Mouse (Mus musculus): ENCODE measurements around the gene Ctdspl. TPM values are rescaled to one million over a fixed set of nuclear protein-coding genes. Genes with fewer than 3 reads are reported as not detected.

Gene Ctdspl
- polyA plus RNA-seq, 1 experiment from 2014 or later: 27.8 TPM

- H3K9ac ChIP-seq (replicated peaks; ENCODE audit: low read depth): no peak overlapping the region
- 0 out of 2 replicates have a peak overlapping the region, but pooled peaks have one; percentile 11 for H3K4me2 ChIP-seq (replicated peaks; ENCODE audit: low read depth, low read length)
- H3K27me3 ChIP-seq (replicated peaks; ENCODE audit: insufficient read depth, low read length): no peaks in the 10 kb centered on the region
- TF ChIP-seq EP300 (IDR thresholded peaks at IDR 0.05) (no peak), CTCF (IDR thresholded peaks at IDR 0.05) (no peak)
- 35% methylated on average over 9 of the region's 9 CpGs for WGBS
- no peak overlapping the region for H3K4me3 ChIP-seq (ENCODE audit: low read depth, low read length)
- peaks cover 37% of the 10 kb centered on the region for H3K4me1 ChIP-seq (ENCODE audit: insufficient read depth, low read depth, low read length)
- no peaks in the 10 kb centered on the region for H3K36me3 ChIP-seq (ENCODE audit: insufficient read depth, low read length)
- peak overlapping the region; percentile 88 for H3K27ac ChIP-seq (ENCODE audit: low read length)
- H3K9me3 ChIP-seq (ENCODE audit: low read length): no peaks in the 10 kb centered on the region
- DNase-seq (ENCODE audit: low spot score) (peak; percentile 29), ATAC-seq (no peak; the same call in none of the 2 replicates)
Observed at GRCm38 (mm10) chr9:118975758-118976157, 49.5 kb downstream of the Ctdspl start.

- Histone ChIP-seq H3K4me2 (replicated peaks; ENCODE audit: low read depth, low read length) (no peak overlapping the region), H3K27me3 (replicated peaks; ENCODE audit: insufficient read depth, low read length) (no peaks in the 10 kb centered on the region), H3K4me3 (ENCODE audit: low read depth, low read length) (no peak overlapping the region), H3K36me3 (ENCODE audit: insufficient read depth, low read length) (no peaks in the 10 kb centered on the region), H3K9me3 (ENCODE audit: low read length) (no peaks in the 10 kb centered on the region), H3K27ac (ENCODE audit: low read length) (peak overlapping the region; percentile 88), H3K9ac (replicated peaks; ENCODE audit: low read depth) (no peak overlapping the region), H3K4me1 (ENCODE audit: insufficient read depth, low read depth, low read length) (peaks cover 38% of the 10 kb centered on the region)
- no peak for ATAC-seq
- 68% methylated on average over 7 of the region's 7 CpGs for WGBS
- no peak for DNase-seq (ENCODE audit: low spot score)
- TF ChIP-seq CTCF (IDR thresholded peaks at IDR 0.05): no peak
- TF ChIP-seq EP300 (IDR thresholded peaks at IDR 0.05): no peak
Observed at GRCm38 (mm10) chr9:118976561-118976960, 50.3 kb downstream of the Ctdspl start.

- Histone ChIP-seq H3K27me3 (replicated peaks; ENCODE audit: insufficient read depth, low read length) (no peaks in the 10 kb centered on the region), H3K9me3 (ENCODE audit: low read length) (no peaks in the 10 kb centered on the region), H3K4me3 (ENCODE audit: low read depth, low read length) (no peak overlapping the region), H3K27ac (ENCODE audit: low read length) (no peak overlapping the region), H3K9ac (replicated peaks; ENCODE audit: low read depth) (no peak overlapping the region), H3K4me1 (ENCODE audit: insufficient read depth, low read depth, low read length) (peaks cover 38% of the 10 kb centered on the region), H3K4me2 (replicated peaks; ENCODE audit: low read depth, low read length) (no peak overlapping the region), H3K36me3 (ENCODE audit: insufficient read depth, low read length) (no peaks in the 10 kb centered on the region)
- ATAC-seq (no peak), DNase-seq (ENCODE audit: low spot score) (no peak)
- 98% methylated on average over 7 of the region's 7 CpGs for WGBS
- TF ChIP-seq CTCF (IDR thresholded peaks at IDR 0.05): no peak
- TF ChIP-seq EP300 (IDR thresholded peaks at IDR 0.05): no peak
Observed at GRCm38 (mm10) chr9:118977425-118977824, 51.2 kb downstream of the Ctdspl start.

- peaks cover 28% of the 10 kb centered on the region; the same call in 1 of the 2 replicates for H3K4me1 ChIP-seq (ENCODE audit: insufficient read depth, low read depth, low read length)
- no peak overlapping the region for H3K9ac ChIP-seq (replicated peaks; ENCODE audit: low read depth)
- no peak for DNase-seq (ENCODE audit: low spot score)
Observed at GRCm38 (mm10) chr9:118980411-118980823, 54.2 kb downstream of the Ctdspl start.

GRCm38 (mm10) chr9:118984650-118985432, 58.6 kb downstream of the Ctdspl start:
- ATAC-seq (0 out of 2 replicates have a peak, but pooled peaks have one; percentile 13), DNase-seq (ENCODE audit: low spot score) (no peak)
- WGBS: 59% methylated on average over 15 of the region's 15 CpGs
- Histone ChIP-seq H3K4me2 (replicated peaks; ENCODE audit: low read depth, low read length) (no peak overlapping the region), H3K4me3 (ENCODE audit: low read depth, low read length) (no peak overlapping the region), H3K9me3 (ENCODE audit: low read length) (no peaks in the 10 kb centered on the region), H3K27ac (ENCODE audit: low read length) (0 out of 2 replicates have a peak overlapping the region, but pooled peaks have one; percentile 74), H3K27me3 (replicated peaks; ENCODE audit: insufficient read depth, low read length) (no peaks in the 10 kb centered on the region), H3K9ac (replicated peaks; ENCODE audit: low read depth) (no peak overlapping the region), H3K4me1 (ENCODE audit: insufficient read depth, low read depth, low read length) (peaks cover 17% of the 10 kb centered on the region; the same call in 1 of the 2 replicates), H3K36me3 (ENCODE audit: insufficient read depth, low read length) (no peaks in the 10 kb centered on the region)
- TF ChIP-seq CTCF (IDR thresholded peaks at IDR 0.05): no peak
- peak; percentile 30; the same call in 1 of the 2 replicates for TF ChIP-seq EP300 (IDR thresholded peaks at IDR 0.05)

More at GRCm38 (mm10) chr9:118980411-118980823, 54.2 kb downstream of the Ctdspl start:
- 11% methylated on average over 4 of the region's 4 CpGs for WGBS
- H3K4me3 ChIP-seq (ENCODE audit: low read depth, low read length): no peak overlapping the region
- no peak overlapping the region for H3K4me2 ChIP-seq (replicated peaks; ENCODE audit: low read depth, low read length)
- peak; percentile 10 for ATAC-seq
- H3K27me3 ChIP-seq (replicated peaks; ENCODE audit: insufficient read depth, low read length): no peaks in the 10 kb centered on the region
- H3K36me3 ChIP-seq (ENCODE audit: insufficient read depth, low read length): no peaks in the 10 kb centered on the region
- peak overlapping the region; percentile 51 for H3K27ac ChIP-seq (ENCODE audit: low read length)
- TF ChIP-seq EP300 (IDR thresholded peaks at IDR 0.05) (no peak), CTCF (IDR thresholded peaks at IDR 0.05) (no peak)
- no peaks in the 10 kb centered on the region for H3K9me3 ChIP-seq (ENCODE audit: low read length)

GRCm38 (mm10) chr9:118986286-118986685, 60.0 kb downstream of the Ctdspl start:
- Histone ChIP-seq H3K9me3 (ENCODE audit: low read length) (no peaks in the 10 kb centered on the region), H3K27ac (ENCODE audit: low read length) (peak overlapping the region; percentile 74), H3K4me1 (ENCODE audit: insufficient read depth, low read depth, low read length) (peaks cover 18% of the 10 kb centered on the region; the same call in 1 of the 2 replicates), H3K36me3 (ENCODE audit: insufficient read depth, low read length) (no peaks in the 10 kb centered on the region), H3K4me3 (ENCODE audit: low read depth, low read length) (no peak overlapping the region), H3K9ac (replicated peaks; ENCODE audit: low read depth) (no peak overlapping the region), H3K4me2 (replicated peaks; ENCODE audit: low read depth, low read length) (no peak overlapping the region), H3K27me3 (replicated peaks; ENCODE audit: insufficient read depth, low read length) (no peaks in the 10 kb centered on the region)
- WGBS: 53% methylated on average over 11 of the region's 11 CpGs
- peak; percentile 26; the same call in 1 of the 2 replicates for TF ChIP-seq EP300 (IDR thresholded peaks at IDR 0.05)
- TF ChIP-seq CTCF (IDR thresholded peaks at IDR 0.05): no peak
- DNase-seq (ENCODE audit: low spot score) (peak; percentile 66), ATAC-seq (peak; percentile 59)
